Mouse (Mus musculus) left cerebral cortex, postnatal 10 days (tissue): ENCODE measurements around the gene Hist1h2ad. TPM values are rescaled to one million over a fixed set of nuclear protein-coding genes. Genes with fewer than 3 reads are reported as not detected.
"Not testable (repeated sequence)": the region's sequence is repeated elsewhere in the genome, so short reads cannot be mapped to it uniquely, and the experiment has no call there.

Source experiments
- DNase-seq, 2 experiments: peaks; one replicate each; pipeline ENCODE4 v3.0.0; 2021 to 2022; ENCODE audit warnings: low spot score in 2 of 2, mixed read lengths in 1 of 2; ENCODE audit errors: extremely low spot score in 1 of 2
- intact Hi-C: fragments of 180-260 bp; cut with DNase I; formaldehyde crosslinking; loops from one replicate; pipeline ENCODE4 v1.15.1; 2025
- total RNA-seq, 2 experiments: library from RNA; stranded (reverse); gene quantifications; 2 replicates each; pipeline ENCODE4 v1.2.3; 2021

The Hist1h2ad gene
- total RNA-seq, 2 experiments from 2014 or later = 5.8 to 9.4 TPM

GRCm38 (mm10) chr13:23556906-23557305 is 17.3 kb upstream of the Hist1h2ad start:
- DNase-seq = no peak
- intact Hi-C loops = loop anchor here (10.0 kb wide), 1 partner anchor 198 kb away; the partner anchor contains the start of genes Hist1h2ab, Hist1h3b and Hist1h4b

GRCm38 (mm10) chr13:23560699-23561098 is 13.5 kb upstream of the Hist1h2ad start:
- intact Hi-C loops = not testable (repeated sequence)

DNA sequence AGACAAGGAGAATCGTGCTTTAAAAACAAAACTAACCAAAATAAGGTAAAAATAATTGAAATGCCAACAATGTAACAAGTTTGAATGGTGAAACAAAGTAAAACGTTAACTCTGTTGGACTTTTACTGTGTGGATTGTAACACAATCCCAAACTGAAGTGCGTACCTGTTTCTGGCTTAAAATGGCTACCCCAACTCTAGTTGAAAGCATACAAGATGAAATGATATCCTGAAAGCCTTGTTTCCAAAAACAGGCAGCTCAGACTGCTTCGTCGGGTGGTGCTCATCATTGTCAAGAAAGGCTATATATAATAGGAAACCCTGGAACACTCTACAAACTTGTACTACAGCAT is 12.7 kb upstream of the Hist1h2ad start:
- intact Hi-C loops, DNase-seq: not testable (repeated sequence)

More at GRCm38 (mm10) chr13:23560699-23561098, 13.5 kb upstream of the Hist1h2ad start:
- DNase-seq = not testable (repeated sequence)

DNA sequence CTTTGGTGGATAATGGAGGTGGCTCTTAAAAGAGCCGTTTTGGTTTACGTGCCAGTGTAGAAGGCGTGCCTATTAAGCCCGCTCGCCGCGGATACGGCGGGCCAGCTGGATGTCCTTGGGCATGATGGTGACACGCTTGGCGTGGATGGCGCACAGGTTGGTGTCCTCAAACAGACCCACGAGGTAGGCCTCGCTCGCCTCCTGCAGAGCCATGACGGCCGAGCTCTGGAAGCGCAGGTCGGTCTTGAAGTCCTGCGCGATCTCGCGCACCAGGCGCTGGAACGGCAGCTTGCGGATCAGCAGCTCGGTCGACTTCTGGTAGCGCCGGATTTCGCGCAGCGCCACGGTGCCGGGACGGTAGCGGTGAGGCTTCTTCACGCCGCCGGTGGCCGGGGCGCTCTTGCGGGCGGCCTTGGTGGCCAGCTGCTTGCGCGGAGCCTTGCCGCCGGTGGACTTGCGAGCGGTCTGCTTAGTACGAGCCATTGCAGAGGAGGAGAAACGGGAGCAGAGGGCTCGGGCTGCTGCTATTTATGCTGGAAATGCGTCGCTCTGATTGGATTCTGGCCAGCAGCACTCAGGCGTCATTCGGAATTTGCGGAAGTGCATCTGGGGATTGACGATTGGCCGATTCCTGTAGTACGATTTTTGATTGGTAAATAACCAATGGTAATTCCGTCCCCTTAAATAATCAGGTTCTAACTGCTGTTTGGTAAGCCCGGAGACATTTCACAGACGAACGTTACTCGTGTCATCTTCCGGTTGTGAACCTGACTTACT is 12.1 kb upstream of the Hist1h2ad start, which contains the start of gene Hist1h3e:
TSS of gene Hist1h3e (minus strand) at position 487 of the 777 bp plus-strand sequence.
- intact Hi-C loops = not testable (repeated sequence)
- peak; percentile 95 to 98 for DNase-seq

DNA sequence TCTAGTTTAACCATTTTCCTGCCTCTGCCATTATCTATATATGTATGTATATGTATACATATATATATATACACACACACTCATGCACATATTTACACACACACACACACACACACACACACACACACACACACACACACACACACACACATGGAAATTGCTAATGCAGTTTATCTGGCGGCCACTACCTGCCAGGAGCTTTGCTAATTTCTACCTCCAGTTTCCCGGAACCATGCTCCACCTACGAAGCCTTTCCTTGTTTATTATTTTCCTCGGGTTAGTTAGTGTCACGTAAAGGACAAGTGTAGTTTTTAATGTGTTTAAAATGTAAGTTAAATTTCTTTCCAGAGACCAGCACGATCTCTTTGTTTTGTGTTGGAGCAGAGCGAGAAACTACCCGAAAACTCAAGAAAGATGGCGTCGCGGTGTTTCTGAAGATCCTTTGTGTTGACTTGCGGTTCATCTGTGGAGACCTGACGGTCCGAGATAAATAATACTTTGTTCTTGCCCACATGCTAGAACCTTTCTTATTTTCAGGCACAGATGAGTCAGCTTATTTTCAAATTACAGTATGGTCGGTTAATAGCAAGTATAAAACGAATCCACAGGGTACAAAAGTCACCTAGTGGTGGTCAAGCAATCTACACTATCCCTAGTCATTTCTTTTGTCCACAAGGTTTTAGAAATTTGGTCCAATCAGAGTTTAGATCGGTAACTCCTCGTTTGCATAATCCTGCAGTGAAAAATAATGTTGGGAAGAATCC is 11.3 kb upstream of the Hist1h2ad start:
- peak in 1 of 2 experiments; percentile 68 for DNase-seq
- intact Hi-C loops = no loop called here

DNA sequence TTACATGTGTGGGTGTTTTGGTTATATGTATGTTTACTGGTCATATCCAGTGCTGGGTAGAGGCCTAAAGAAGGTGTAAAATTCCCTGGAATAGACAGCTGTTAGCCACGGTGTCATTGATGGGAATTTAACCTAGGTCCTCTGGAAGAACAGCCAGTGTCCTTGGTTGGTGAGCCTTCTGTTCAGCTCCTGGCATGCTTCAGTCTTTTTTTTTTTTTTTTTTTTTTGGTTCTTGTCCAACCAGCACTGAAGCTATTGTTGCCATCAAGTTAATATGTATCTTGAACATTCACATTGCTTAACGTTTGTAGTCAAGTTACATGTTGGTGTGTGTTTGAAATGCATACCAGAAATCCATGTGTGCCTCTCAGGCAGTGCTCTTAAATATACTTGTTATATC is 9.7 kb upstream of the Hist1h2ad start:
- intact Hi-C loops = no loop called here
- DNase-seq = no peak

DNA sequence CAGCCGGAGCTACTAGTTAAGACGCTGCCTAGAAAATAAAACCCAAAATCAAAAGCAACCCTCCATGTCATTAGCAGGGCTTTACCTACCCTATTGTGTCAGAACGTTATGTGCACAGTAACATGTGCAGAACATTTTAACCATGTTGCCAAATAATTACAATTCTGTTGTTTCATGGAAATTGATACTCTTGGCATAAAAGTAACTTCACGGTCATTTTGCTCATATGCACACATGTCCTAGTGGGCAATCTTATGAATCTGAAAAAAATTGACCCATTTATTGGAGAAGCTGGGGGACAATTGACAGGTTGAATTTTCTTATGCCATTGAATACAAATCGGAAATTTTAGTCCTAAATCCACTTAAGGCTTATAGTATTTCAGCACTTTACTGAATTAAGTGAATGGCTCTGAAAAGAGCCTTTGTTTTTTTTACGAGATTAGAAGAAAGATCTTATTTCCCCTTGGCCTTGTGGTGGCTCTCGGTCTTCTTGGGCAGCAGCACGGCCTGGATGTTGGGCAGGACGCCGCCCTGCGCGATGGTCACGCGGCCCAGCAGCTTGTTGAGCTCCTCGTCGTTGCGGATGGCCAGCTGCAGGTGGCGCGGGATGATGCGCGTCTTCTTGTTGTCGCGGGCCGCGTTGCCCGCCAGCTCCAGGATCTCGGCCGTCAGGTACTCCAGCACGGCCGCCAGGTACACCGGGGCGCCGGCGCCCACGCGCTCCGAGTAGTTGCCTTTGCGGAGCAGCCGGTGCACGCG is 3.7 kb upstream of the Hist1h2ad start:
- DNase-seq, intact Hi-C loops: not testable (repeated sequence)

DNA sequence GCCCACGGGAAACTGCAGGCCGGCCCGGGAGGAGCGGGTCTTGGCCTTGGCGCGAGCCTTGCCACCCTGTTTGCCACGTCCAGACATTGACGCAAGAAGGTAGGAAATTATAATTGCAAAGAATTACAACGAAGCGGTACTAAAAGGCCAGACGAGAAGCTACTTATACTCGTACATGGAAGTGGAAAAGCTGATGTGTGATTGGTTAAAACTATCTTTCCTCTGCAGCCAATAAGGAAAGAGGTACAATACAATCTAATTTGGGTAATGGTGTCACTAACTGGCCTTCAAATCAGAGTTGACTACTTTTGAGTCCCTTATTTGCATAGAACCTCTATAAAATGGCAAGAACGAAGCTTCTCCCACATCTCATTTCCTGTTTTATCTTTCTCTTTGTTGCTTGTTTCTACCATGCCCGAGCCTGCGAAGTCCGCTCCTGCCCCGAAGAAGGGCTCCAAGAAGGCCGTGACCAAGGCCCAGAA is 3.1 kb upstream of the Hist1h2ad start, which contains the start of the genes Hist1h2ae and Hist1h2bg:
TSS of gene Hist1h2ae (minus strand) at position 199 of the 482 bp plus-strand sequence.
TSS of gene Hist1h2bg (plus strand) at position 375 of the 482 bp plus-strand sequence.
- peak; percentile 57 to 87 for DNase-seq
- intact Hi-C loops = no loop called here

GRCm38 (mm10) chr13:23571504-23572217 is 2.5 kb upstream of the Hist1h2ad start:
- DNase-seq, intact Hi-C loops: not testable (repeated sequence)

GRCm38 (mm10) chr13:23572218-23573033 is 1.8 kb upstream of the Hist1h2ad start:
- DNase-seq = no peak
- intact Hi-C loops = no loop called here

DNA sequence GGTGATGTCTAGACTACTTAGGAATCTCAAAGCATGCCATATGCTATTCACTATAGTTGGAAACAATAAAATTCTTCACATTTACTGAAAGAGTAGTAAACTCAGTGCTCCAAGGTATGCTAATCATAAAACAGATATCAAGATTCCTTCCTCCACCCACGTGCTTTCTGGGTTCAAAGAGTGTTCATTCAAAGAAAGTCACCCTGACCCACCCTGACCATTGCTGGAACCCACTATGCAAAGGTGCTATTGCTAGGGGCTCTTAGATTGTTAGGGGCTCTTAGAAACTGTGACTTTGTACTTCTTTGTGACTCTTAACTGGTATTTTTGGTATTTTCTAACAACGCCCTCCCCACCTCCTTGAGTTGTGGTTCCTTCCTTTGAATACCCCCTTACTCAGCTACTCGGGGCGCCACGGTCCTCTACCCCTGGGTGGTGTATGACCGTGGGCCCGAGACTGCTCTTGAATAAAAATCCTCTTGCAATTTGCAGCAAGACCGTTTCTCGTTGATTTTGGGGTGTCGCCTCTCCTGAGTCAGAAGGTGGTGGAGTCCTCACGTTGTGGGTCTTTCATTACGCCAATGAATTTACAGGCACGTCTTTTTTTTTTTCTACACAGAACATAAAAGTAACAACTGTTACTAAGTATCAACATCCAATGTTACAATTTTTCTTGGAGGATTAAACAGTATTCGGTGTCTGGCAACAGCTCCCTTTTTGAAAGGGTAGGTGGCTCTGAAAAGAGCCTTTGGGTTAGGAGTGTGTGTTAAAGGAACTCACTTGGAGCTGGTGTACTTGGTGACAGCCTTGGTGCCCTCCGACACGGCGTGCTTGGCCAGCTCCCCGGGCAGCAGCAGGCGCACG is 915 bp upstream of the Hist1h2ad start:
- intact Hi-C loops, DNase-seq: not testable (repeated sequence)

GRCm38 (mm10) chr13:23574546-23575170 is 477 bp downstream of the Hist1h2ad start:
- DNase-seq, intact Hi-C loops: not testable (repeated sequence)

- intact Hi-C loops = no loop called here
- peak in 1 of 2 experiments; percentile 75 for DNase-seq
Observed at GRCm38 (mm10) chr13:23575271-23575851, 1.2 kb downstream of the Hist1h2ad start, which contains the start of gene Hist1h3d. TSS of gene Hist1h3d (plus strand) at chr13:23575763.

DNA sequence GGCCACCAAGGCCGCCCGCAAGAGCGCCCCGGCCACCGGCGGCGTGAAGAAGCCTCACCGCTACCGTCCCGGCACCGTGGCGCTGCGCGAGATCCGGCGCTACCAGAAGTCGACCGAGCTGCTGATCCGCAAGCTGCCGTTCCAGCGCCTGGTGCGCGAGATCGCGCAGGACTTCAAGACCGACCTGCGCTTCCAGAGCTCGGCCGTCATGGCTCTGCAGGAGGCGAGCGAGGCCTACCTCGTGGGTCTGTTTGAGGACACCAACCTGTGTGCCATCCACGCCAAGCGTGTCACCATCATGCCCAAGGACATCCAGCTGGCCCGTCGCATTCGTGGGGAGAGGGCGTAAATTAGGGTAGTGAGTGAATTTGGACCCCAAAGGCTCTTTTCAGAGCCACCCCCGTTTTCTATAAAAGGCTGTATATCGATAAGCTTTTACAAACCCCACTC is 1.7 kb downstream of the Hist1h2ad start:
- DNase-seq, intact Hi-C loops: not testable (repeated sequence)

DNA sequence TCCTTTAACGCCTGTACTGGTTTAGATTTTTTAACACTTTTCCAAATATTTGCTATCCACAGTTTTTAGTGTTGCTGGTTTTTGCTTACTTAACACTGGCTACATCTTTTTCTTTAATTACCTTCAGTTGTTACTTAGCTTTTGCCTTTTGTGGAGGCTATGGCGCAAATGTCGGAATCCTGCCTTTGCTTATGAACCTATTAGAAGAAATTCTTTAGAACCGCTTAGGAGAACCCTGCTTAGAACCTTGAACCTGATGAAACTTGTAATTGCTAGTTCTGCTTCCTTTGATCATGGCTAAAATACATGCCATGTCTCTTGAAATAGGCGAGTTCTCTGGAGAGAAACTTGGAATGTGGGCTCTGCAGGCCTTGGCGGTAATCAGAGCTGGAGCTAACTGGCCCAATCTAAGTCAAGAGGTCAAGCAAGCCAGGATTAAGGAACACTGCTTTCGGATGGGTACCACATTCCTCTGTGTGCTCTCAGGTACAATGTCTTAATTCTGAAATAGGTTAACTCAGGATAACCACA is 2.2 kb downstream of the Hist1h2ad start:
- no peak for DNase-seq
- intact Hi-C loops = no loop called here
